Mouse (Mus musculus): Measurements from ENCODE around the gene Coro1c. TPM values are rescaled to one million over a fixed set of nuclear protein-coding genes. Genes with fewer than 3 reads are reported as not detected.

Coro1c gene
- total and polyA plus RNA-seq, 3 experiments, result 66.1 to 87.4 (median 69.9) TPM

DNA sequence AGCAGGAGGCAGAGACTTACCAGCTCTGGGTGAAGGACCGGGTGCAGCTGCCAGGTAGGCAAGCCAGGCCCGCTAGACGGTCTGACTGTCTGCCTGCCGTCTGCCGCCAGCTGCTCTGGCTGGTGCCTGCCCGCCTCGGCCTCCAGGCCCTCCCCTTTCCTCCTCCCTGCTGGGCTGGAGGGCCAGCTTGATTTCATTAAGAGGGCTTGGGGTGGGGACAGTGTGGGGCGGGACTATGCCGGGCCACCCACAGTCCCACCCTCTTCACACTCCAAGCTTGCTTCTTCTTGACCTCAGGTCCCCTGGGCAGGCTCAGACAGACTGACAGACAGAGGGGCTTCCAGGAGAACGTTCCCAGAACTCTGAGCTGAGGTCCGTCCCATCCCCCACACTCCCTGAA, 108.3 kb downstream of the Coro1c start, which contains the start of gene Tmem119:
Gene Tmem119 (minus strand): TSS at position 237 of the 400 bp plus-strand sequence.
- in situ Hi-C loops (cut with MboI; ENCODE audit: low pct_ligation_motif_present, low pct_unique_long_range_greater_than_20kb, low sequenced_read_pairs) (no loop called here), dilution Hi-C loops (cut with MboI; ENCODE audit: extremely low pct_ligation_motif_present, extremely low pct_unique_long_range_greater_than_20kb, low sequenced_read_pairs) (no loop called here)
- Histone ChIP-seq H3K27ac (ENCODE audit: insufficient read depth, low read depth) (no peak within 1 kb of the TSS), H3K4me3 (replicated peaks in 1 of 3; ENCODE audit: low read depth in 2 of 3, low read length in 2 of 3, poor library complexity in 1 of 3) (no peak within 1 kb of the TSS), H3K9me3 (replicated peaks; ENCODE audit: low read length) (no peaks in the 10 kb centered on the region), H3K36me3 (replicated peaks in 1 of 2; ENCODE audit: control insufficient read depth in 1 of 2, insufficient read depth in 1 of 2, low read length in 1 of 2) (no peaks in the 10 kb centered on the region), H3K4me2 (ENCODE audit: insufficient read depth, low read depth, poor library complexity, severe bottlenecking) (no peak within 1 kb of the TSS), H3K9ac (ENCODE audit: insufficient read depth, low read depth) (no peak within 1 kb of the TSS), H3K79me2 (replicated peaks; ENCODE audit: control insufficient read depth, extremely low read depth, insufficient read depth, poor library complexity, severe bottlenecking) (no peaks in the 10 kb centered on the region), H3K27me3 (replicated peaks) (peaks cover 2% of the 10 kb centered on the region), H3K4me1 (ENCODE audit: control insufficient read depth in 1 of 2, insufficient read depth in 2 of 2) (peaks cover 18 to 49% of the 10 kb centered on the region in 2 experiments)
- peak; percentile 39 for DNase-seq (ENCODE audit: extremely low read depth)
- TF ChIP-seq TCF12 (IDR thresholded peaks at IDR 0.05; ENCODE audit: low read depth, low read length), result no peak
- no peak for TF ChIP-seq SIN3A (IDR thresholded peaks at IDR 0.05; ENCODE audit: low read length)
- no peak for TF ChIP-seq MYC (IDR thresholded peaks at IDR 0.05; ENCODE audit: low read depth, low read length)

GRCm38 (mm10) chr5:113799691-113800090, 108.9 kb downstream of the Coro1c start:
- Histone ChIP-seq H3K79me2 (replicated peaks; ENCODE audit: control insufficient read depth, extremely low read depth, insufficient read depth, poor library complexity, severe bottlenecking) (no peaks in the 10 kb centered on the region), H3K27ac (ENCODE audit: insufficient read depth, low read depth) (no peak overlapping the region), H3K27me3 (replicated peaks) (peaks cover 2% of the 10 kb centered on the region), H3K36me3 (replicated peaks in 1 of 2; ENCODE audit: control insufficient read depth in 1 of 2, insufficient read depth in 1 of 2, low read length in 1 of 2) (no peaks in the 10 kb centered on the region), H3K4me2 (ENCODE audit: insufficient read depth, low read depth, poor library complexity, severe bottlenecking) (no peak overlapping the region), H3K9me3 (replicated peaks; ENCODE audit: low read length) (no peaks in the 10 kb centered on the region), H3K4me3 (replicated peaks in 1 of 3; ENCODE audit: low read depth in 2 of 3, low read length in 2 of 3, poor library complexity in 1 of 3) (no peak overlapping the region), H3K9ac (ENCODE audit: insufficient read depth, low read depth) (no peak overlapping the region), H3K4me1 (ENCODE audit: control insufficient read depth in 1 of 2, insufficient read depth in 2 of 2) (peaks cover 18 to 48% of the 10 kb centered on the region in 2 experiments)
- dilution Hi-C loops (cut with MboI; ENCODE audit: extremely low pct_ligation_motif_present, extremely low pct_unique_long_range_greater_than_20kb, low sequenced_read_pairs) (no loop called here), in situ Hi-C loops (cut with MboI; ENCODE audit: low pct_ligation_motif_present, low pct_unique_long_range_greater_than_20kb, low sequenced_read_pairs) (no loop called here)
- TF ChIP-seq POLR2AphosphoS2 (IDR thresholded peaks at IDR 0.05; ENCODE audit: low read depth, low read length) (no peak), USF2 (conservative IDR thresholded peaks at IDR 0.05; ENCODE audit: low read depth, low read length) (no peak), RAD21 (IDR thresholded peaks at IDR 0.05; ENCODE audit: low read depth, low read length) (no peak), GABPA (IDR thresholded peaks at IDR 0.05; ENCODE audit: insufficient replicate concordance, low read depth, low read length) (no peak), NELFE (IDR thresholded peaks at IDR 0.05; ENCODE audit: low read depth, low read length) (no peak), MAX (IDR thresholded peaks at IDR 0.05; ENCODE audit: low read length) (no peak), ZMIZ1 (IDR thresholded peaks at IDR 0.05; ENCODE audit: low read depth, low read length) (no peak), TCF12 (IDR thresholded peaks at IDR 0.05; ENCODE audit: low read depth, low read length) (no peak), RCOR1 (conservative IDR thresholded peaks at IDR 0.05; ENCODE audit: low read depth, low read length) (no peak), MAZ (IDR thresholded peaks at IDR 0.05; ENCODE audit: low read depth, low read length) (no peak), SMC3 (IDR thresholded peaks at IDR 0.05; ENCODE audit: low read depth, low read length) (no peak), ZC3H11A (IDR thresholded peaks at IDR 0.05; ENCODE audit: low read depth, low read length) (no peak), SIN3A (IDR thresholded peaks at IDR 0.05; ENCODE audit: low read length) (no peak), CHD2 (IDR thresholded peaks at IDR 0.05; ENCODE audit: low read length) (no peak), KAT2A (IDR thresholded peaks at IDR 0.05; ENCODE audit: insufficient replicate concordance, low read length) (no peak)
- DNase-seq (ENCODE audit: extremely low read depth), result no peak

Measured in CH12.LX (cell line).